Mouse (Mus musculus) ovary, postnatal 14 days (tissue): ENCODE results near the gene Ctsw.

Experiments
- DNase-seq: peaks from one replicate; pipeline ENCODE4 v3.0.0; 2022; ENCODE audit warnings: low spot score

Gene Ctsw

GRCm38 (mm10) chr19:5487768-5488550, 19.7 kb upstream of the Ctsw start, which contains the start of gene Mus81:
Gene Mus81, minus strand, starts transcription at chr19:5488402.
- peak; percentile 95 for DNase-seq

- DNase-seq, result no peak
Measured at GRCm38 (mm10) chr19:5486771-5487170, 18.5 kb upstream of the Ctsw start.

DNA sequence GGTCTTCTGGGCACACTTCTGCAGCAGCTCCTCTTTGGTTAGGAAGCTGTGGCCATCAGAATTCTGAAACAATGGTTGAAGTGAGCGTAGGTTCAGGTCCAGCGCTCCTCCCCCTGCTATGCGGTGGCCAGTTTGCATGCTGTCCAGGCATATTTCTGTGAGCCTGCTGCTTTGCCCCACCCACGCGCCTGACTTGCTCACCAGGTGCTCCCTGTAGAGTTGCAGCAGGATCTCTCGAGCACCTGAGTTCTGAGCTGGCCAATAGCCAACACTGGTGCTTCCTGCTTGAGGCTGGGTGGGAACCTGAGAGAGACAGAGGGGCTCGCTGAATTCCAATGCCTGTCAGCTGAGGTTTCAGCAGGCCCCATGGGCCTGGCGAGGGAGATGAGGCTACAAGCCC, 18.0 kb upstream of the Ctsw start:
- no peak for DNase-seq

GRCm38 (mm10) chr19:5485821-5486220, 17.5 kb upstream of the Ctsw start:
- DNase-seq, result no peak

- no peak for DNase-seq
Measured at GRCm38 (mm10) chr19:5485371-5485770, 17.1 kb upstream of the Ctsw start.

DNA sequence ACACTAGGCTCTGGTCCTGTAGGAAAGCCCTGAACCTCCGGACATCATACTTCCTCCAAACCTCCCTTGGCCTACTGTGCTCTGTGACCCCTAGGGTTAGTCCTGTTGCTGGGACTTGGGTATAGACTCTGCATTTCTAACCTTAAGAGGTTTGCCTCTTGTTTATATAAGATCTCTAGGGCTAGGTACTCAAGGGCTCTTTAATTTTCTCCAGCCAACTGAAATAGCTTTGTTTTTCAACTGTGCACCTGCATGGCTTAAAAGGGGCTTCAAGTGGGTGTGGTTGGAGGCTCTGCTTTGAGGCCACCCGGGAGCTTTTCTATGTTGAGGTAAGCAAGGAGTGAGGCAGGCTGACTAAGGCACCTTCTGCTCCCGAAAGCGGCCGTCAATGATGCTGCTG, 16.2 kb upstream of the Ctsw start:
- DNase-seq, result no peak

- DNase-seq, result no peak
Measured at GRCm38 (mm10) chr19:5483386-5484359, 15.4 kb upstream of the Ctsw start.

DNA sequence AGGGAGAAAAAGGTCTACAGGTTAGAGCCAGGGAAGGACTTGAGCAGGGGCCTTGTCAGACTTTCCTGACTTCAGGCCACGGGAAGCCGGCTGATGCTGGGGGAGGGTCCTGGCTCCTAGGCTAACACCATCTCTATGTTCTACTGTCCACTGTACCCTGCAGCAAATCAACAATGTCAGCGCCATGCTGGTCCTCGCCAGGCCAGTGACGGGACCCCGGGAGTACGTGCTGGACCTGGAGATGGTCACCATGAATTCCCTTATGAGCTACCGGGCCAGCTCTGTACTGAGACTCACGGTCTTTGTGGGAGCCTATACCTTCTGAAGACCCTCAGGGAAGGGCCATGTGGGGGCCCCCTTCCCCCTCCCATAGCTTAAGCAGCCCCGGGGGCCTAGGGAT, 13.1 kb upstream of the Ctsw start:
- no peak for DNase-seq

DNA sequence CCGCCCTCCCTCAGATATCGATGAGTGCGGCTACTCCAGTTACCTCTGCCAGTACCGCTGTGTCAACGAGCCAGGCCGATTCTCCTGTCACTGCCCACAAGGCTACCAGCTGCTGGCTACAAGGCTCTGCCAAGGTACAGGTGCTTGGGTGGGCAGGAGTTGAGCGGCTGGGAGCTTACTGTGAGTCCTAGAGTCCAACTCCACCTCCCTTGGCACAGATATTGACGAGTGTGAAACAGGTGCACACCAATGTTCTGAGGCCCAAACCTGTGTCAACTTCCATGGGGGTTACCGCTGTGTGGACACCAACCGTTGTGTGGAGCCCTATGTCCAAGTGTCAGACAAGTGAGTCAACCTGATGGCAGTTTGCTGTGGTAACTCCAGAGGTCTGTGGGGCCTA, 11.7 kb upstream of the Ctsw start:
- no peak for DNase-seq

DNA sequence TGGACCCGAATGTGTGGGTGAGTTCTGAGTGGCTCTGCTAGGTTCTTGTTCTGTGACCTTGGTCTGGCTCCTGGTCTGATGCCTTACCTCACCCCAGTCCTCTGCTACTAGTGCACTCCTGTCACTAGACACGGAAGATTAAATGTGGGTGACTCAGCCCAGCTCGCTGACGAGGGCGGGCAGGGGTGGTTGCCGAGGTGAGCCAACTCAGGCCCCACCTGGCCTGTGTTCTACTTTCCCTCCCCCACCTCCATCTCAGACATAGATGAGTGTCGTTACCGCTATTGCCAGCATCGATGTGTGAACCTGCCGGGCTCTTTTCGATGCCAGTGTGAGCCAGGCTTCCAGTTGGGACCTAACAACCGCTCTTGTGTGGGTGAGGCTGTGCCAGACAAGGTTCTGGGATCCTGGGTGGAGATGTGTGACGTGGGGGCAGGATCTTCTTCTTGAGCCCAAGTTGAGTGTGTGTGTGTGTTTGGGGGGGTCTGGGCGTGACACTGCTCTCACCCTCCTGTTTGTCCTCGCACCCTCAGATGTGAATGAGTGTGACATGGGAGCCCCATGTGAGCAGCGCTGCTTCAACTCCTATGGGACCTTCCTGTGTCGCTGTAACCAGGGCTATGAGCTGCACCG, 9.5 kb upstream of the Ctsw start:
- no peak for DNase-seq

DNA sequence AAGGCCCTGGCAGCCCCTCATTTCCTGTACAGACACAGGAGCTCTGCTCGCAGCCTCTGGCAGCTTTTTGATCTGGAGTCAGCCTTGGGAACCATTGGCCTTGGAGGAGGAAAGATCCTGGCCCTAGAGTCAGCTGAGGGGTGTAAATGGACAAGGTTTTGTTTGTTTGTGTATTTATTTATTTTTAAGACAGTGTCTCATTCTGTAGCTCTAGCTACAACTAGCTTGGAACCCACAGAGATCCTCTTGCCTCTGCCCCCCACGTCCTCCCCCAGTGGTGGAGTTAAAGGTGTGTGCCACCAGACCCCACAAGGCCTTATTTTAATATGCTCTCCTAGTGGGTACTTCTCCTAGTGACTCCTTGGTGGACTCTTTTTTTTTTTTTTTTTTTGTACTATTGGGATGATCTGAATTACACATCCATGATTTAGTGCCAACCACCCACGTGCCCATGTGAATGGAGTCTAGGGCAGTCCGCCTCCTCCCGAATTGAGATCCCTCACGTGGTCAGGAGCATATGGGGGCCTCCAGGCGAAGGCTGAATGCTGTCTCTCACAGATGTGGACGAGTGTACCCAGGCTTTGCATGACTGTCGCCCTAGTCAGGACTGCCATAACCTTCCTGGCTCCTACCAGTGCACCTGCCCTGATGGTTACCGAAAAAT, 8.8 kb upstream of the Ctsw start:
- DNase-seq, result no peak

DNA sequence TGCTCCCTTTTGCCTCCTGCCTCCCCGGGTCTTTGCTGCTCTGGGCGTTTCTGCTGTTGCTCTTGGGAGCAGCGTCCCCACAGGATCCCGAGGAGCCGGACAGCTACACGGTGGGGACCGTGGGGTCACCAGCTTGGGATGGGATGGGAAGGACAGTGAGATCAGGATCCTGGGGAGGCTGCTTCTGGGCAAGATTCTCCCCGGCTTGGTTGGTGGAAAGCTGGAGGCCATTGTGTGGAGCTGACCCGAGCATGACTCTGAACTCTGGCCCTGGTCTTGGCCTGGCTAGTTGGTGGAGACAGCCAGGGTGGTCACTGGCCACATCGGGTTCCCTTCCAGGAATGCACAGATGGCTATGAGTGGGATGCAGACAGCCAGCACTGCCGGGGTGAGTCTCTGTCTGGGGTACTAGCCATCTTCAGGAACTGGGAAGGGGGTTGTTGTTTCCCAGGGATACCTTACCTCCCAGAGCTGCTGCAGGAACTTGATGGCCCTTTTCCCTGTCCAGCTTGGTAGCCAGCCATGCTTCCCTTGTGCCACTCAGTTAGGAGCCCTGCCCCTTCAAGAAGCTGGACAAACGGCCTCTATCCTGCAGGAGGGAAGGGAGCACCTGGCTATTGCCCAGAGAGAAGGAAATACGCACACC, 6.9 kb upstream of the Ctsw start:
- no peak for DNase-seq

- peak; percentile 44 for DNase-seq
Measured at GRCm38 (mm10) chr19:5474281-5475068, 6.2 kb upstream of the Ctsw start.

GRCm38 (mm10) chr19:5473720-5474119, 5.4 kb upstream of the Ctsw start, which contains the start of gene Efemp2:
Gene Efemp2, plus strand, starts transcription at chr19:5473954.
- peak; percentile 61 for DNase-seq

DNA sequence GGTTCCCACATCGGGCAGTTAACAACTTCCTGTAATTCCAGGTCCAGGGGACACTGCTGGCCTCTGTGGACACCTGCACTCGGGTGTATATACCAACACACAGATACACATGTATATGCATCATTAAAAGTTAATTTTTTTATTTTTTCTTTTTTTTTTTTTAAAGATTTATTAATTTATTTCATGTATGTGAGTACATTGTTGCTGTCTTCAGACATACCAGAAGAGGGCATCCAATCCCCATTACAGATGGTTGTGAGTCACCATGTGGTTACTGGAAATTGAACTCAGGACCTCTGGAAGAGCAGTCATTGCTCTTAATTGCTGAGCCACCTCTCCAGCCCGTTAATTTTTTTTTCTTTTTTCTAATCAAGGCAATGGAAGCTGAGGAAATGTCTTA, 4.5 kb upstream of the Ctsw start:
- DNase-seq, result no peak

DNA sequence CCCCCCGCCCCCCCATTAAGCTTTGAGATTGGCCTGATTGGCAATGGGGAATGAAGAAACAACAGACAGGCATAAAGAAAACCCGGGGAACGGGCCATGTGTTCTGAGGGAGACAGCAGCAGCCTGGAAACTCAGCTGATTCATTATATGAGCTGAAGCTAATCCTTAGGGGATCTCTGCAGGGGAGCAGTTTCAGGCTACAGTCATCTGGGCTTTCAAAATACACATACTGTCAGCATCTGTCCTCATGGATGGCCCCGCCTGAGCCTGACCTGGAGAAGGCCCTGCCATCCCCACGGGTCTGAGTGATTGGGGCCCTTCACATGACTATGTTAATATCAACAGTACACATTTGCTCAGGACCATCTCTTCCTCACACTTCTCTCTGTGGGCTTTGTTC, 3.5 kb upstream of the Ctsw start:
- DNase-seq, result no peak

DNA sequence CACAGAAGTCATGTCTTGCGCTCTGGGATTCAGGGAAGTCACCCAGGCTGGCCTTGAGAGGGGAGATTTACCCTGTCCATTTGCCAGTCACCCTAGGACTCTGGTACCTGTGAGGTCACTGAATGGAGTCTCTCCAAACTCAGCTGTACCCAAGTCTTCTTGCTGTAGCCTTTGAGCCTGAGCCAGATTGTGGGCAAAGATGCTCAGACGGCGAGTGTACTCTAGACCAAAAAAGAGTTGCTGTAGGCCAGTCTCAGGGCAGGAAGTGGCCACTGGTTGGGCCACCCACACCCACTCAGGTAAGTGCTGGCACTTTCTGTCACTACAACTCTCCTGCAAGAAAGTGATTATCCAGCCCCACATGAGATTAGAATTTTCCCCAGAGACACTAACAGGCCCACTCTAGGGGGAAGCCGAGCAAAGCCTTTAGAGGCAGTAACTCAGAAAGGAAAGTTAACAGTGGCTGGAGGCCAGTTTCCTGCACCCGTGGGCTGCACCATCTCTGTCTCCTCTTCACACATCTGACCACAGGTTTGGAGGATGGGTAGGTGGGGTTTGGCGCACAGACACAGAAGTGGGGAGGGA, 1.3 kb downstream of the Ctsw start:
- no peak for DNase-seq

- no peak for DNase-seq
Measured at GRCm38 (mm10) chr19:5465037-5465436, 3.3 kb downstream of the Ctsw start.

DNA sequence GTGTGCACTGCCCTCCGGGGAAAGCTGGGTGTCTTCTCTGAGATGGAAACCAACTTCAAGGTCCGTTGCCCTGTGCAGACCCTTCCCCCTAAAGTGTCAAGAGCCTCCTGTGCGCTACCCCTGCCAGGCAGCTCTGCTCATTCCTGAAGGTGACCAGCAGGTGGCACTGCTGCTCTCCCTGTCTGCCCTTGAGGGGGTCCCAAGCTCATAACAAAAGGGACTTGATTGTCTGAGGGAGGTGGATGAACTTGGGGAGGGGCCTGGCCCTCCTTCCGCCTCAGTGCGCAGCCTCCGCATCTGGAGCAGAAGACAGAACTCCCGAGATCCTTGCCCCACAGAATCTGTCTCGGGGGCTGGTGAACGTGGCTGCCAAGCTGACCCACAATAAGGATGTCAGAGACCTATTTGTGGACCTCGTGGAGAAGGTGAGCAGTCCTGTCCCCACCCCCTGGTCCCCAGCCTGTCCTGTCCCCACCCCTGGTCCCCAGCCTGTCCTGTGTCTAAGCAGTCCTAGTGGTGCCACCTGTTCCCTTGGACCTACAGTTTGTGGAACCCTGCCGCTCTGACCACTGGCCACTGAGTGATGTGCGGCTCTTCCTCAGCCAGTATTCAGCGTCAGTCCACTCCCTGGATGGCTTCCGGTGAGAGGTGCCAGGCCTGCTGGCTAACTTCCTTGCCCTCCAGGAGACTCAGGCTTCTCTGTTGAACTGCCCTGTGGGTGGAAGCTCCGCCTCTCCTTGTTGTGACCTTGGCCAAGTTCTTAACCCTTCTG, 4.3 kb downstream of the Ctsw start:
- peak; percentile 50 for DNase-seq
